ENCODE assay signal across 8 mouse cellular contexts in the genomic region with DNA sequence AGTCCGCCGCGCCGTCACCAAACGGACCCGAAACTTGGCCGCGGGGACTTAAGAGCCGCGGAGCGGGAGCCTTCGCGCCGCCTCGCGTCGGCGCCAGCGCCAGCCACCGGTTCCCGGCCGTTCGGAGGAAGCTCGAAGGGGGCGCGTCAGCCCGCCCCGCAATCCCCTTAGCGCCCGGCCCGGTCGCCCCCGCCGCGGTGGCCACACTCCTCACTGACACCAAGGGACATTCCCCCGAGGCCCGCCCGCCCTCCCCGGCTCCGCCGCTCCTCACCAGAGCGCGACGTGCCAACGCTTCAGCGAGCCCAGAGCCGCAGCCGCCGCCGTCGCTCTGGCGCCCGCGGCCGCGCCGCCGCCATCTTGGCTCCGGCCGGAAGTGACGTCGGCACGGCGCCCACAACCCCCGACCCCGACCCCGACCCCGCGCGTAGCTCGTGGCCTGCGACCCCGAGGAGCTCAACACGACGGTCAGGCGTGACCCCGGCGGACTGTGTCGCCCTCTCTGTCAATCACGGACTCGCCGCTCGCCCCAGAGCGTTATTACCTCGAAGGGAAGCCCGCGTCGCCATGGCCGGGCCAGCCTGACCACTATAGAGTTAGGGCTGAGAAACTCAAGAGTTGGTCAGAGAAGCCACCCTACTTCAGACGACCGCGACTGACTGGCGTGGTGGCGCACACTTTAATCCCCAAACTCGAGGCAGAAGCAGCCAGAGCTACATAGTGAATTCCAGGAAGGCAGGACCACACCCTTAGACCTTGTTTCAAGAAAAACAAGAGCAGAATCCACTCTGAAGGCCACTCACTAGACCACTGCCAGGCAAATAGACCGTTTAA. TPM values are rescaled to one million over a fixed set of nuclear protein-coding genes. Genes with fewer than 3 reads are reported as not detected.
DNase-seq lines count a peak whose midpoint lies in the region; ATAC-seq and TF ChIP-seq lines count a peak whose summit lies in the region.

A gene (minus strand): TSS at position 655 of the 834 bp plus-strand sequence.

- no peak for TF ChIP-seq CTCF in heart, postnatal 0 days (IDR thresholded peaks at IDR 0.05; ENCODE audit: low read depth)
- no peak for TF ChIP-seq CTCF in liver, embryonic 14.5 days (IDR thresholded peaks at IDR 0.05; ENCODE audit: low read depth)

- peak within 1 kb of the TSS; percentile 82 for H3K4me2 ChIP-seq in forebrain, embryonic 14.5 days (ENCODE audit: low read length)
- H3K4me2 ChIP-seq in heart, postnatal 0 days (ENCODE audit: low read depth, low read length) = peak within 1 kb of the TSS; percentile 93
- H3K4me2 ChIP-seq in liver, embryonic 14.5 days (ENCODE audit: low read depth) = peak within 1 kb of the TSS; percentile 85
- peak within 1 kb of the TSS; percentile 88 for H3K4me2 ChIP-seq in stomach, embryonic 14.5 days (replicated peaks; ENCODE audit: low read depth, low read length)

- peak; percentile 51 for DNase-seq in ES-CJ7 (ENCODE audit: low read depth, low spot score)
- peak; percentile 59 for DNase-seq in cerebellum, adult 11 months
- DNase-seq in forebrain, embryonic 14.5 days (ENCODE audit: low spot score) = peak; percentile 71
- DNase-seq in heart, postnatal 0 days (ENCODE audit: low spot score) = peak; percentile 18
- DNase-seq in kidney, postnatal 36 days = peak; percentile 50 to 82
- peak in 1 of 3 experiments; percentile 20 for DNase-seq in liver, embryonic 14.5 days (ENCODE audit: low read depth in 3 of 3, low spot score in 3 of 3)
- DNase-seq in neural tube, embryonic 10.5 days (ENCODE audit: extremely low spot score, low spot score) = peak; percentile 86

- H3K9me3 ChIP-seq in forebrain, embryonic 14.5 days (replicated peaks; ENCODE audit: control insufficient read depth, low read length) = no peaks in the 10 kb centered on the region
- no peaks in the 10 kb centered on the region for H3K9me3 ChIP-seq in heart, postnatal 0 days (replicated peaks; ENCODE audit: control insufficient read depth, low read length)
- H3K9me3 ChIP-seq in liver, embryonic 14.5 days (ENCODE audit: control insufficient read depth, low read length) = no peaks in the 10 kb centered on the region
- H3K9me3 ChIP-seq in stomach, embryonic 14.5 days (ENCODE audit: control insufficient read depth, low read depth, low read length) = no peaks in the 10 kb centered on the region

- H3K27ac ChIP-seq in forebrain, embryonic 14.5 days (ENCODE audit: low read depth, low read length) = peak within 1 kb of the TSS; percentile 93
- H3K27ac ChIP-seq in heart, postnatal 0 days (ENCODE audit: low read depth) = peak within 1 kb of the TSS; percentile 84
- peak within 1 kb of the TSS; percentile 24 for H3K27ac ChIP-seq in liver, embryonic 14.5 days
- H3K27ac ChIP-seq in stomach, embryonic 14.5 days (ENCODE audit: low read length) = peak within 1 kb of the TSS; percentile 84

- H3K4me3 ChIP-seq in forebrain, embryonic 14.5 days (ENCODE audit: low read depth, low read length) = peak within 1 kb of the TSS; percentile 80
- peak within 1 kb of the TSS; percentile 84 for H3K4me3 ChIP-seq in heart, postnatal 0 days (ENCODE audit: low read depth, low read length)
- peak within 1 kb of the TSS; percentile 62 to 95 for H3K4me3 ChIP-seq in liver, embryonic 14.5 days (ENCODE audit: insufficient read depth in 1 of 2, low read depth in 2 of 2, low read length in 2 of 2)
- peak within 1 kb of the TSS; percentile 75 for H3K4me3 ChIP-seq in stomach, embryonic 14.5 days (ENCODE audit: low read depth, low read length)

- ATAC-seq in forebrain, embryonic 14.5 days = peak; percentile 80
- peak; percentile 84 for ATAC-seq in heart, postnatal 0 days (ENCODE audit: insufficient read depth, low read depth)
- ATAC-seq in liver, embryonic 14.5 days (ENCODE audit: insufficient read depth) = peak; percentile 78
- ATAC-seq in stomach, embryonic 14.5 days (ENCODE audit: insufficient number of reproducible peaks, insufficient read depth, low FRiP score, low read depth) = peak; percentile 78

- 4% methylated on average over 74 of the region's 96 CpGs for WGBS in forebrain, embryonic 14.5 days
- 2% methylated on average over 77 of the region's 96 CpGs for WGBS in heart, postnatal 0 days
- under 1% methylated on average over 93 of the region's 96 CpGs for WGBS in liver, embryonic 14.5 days (ENCODE audit: insufficient replicate concordance)
- WGBS in stomach, embryonic 14.5 days = 2% methylated on average over 78 of the region's 96 CpGs

- H3K36me3 ChIP-seq in forebrain, embryonic 14.5 days (ENCODE audit: control insufficient read depth, insufficient read depth, low read length) = no peaks in the 10 kb centered on the region
- no peaks in the 10 kb centered on the region for H3K36me3 ChIP-seq in heart, postnatal 0 days (replicated peaks; ENCODE audit: control insufficient read depth, insufficient read depth, low read length)
- no peaks in the 10 kb centered on the region for H3K36me3 ChIP-seq in liver, embryonic 14.5 days (replicated peaks; ENCODE audit: control insufficient read depth, insufficient read depth, low read depth)
- H3K36me3 ChIP-seq in stomach, embryonic 14.5 days (ENCODE audit: control insufficient read depth, insufficient read depth, low read length) = no peaks in the 10 kb centered on the region

- peak within 1 kb of the TSS; percentile 91 for H3K9ac ChIP-seq in forebrain, embryonic 14.5 days (ENCODE audit: low read length)
- peak within 1 kb of the TSS; percentile 87 for H3K9ac ChIP-seq in heart, postnatal 0 days (replicated peaks; ENCODE audit: low read depth, low read length)
- peak within 1 kb of the TSS; percentile 62 for H3K9ac ChIP-seq in liver, embryonic 14.5 days (replicated peaks)
- peak within 1 kb of the TSS; percentile 90 for H3K9ac ChIP-seq in stomach, embryonic 14.5 days (replicated peaks; ENCODE audit: low read depth, low read length)

- H3K27me3 ChIP-seq in forebrain, embryonic 14.5 days (replicated peaks; ENCODE audit: control insufficient read depth, insufficient read depth, low read length) = no peaks in the 10 kb centered on the region
- H3K27me3 ChIP-seq in heart, postnatal 0 days (ENCODE audit: control insufficient read depth, insufficient read depth, low read length) = no peaks in the 10 kb centered on the region
- no peaks in the 10 kb centered on the region for H3K27me3 ChIP-seq in liver, embryonic 14.5 days (ENCODE audit: control insufficient read depth, insufficient read depth, low read length)
- no peaks in the 10 kb centered on the region for H3K27me3 ChIP-seq in stomach, embryonic 14.5 days (ENCODE audit: control insufficient read depth, insufficient read depth, low read length)

- H3K4me1 ChIP-seq in forebrain, embryonic 14.5 days (ENCODE audit: control insufficient read depth, insufficient read depth, low read length) = peaks cover 13% of the 10 kb centered on the region
- H3K4me1 ChIP-seq in heart, postnatal 0 days (ENCODE audit: control insufficient read depth, insufficient read depth) = peaks cover 5% of the 10 kb centered on the region; the same call in 1 of the 2 replicates
- H3K4me1 ChIP-seq in liver, embryonic 14.5 days (replicated peaks; ENCODE audit: control insufficient read depth in 2 of 2, insufficient read depth in 2 of 2, low read length in 1 of 2) = peaks cover 4 to 17% of the 10 kb centered on the region in 2 experiments; a peak in 3 of 4 replicates
- peaks cover 7% of the 10 kb centered on the region; the same call in 1 of the 2 replicates for H3K4me1 ChIP-seq in stomach, embryonic 14.5 days (ENCODE audit: control insufficient read depth, insufficient read depth, low read length)

- TF ChIP-seq EP300 in heart, postnatal 0 days (IDR thresholded peaks at IDR 0.05; ENCODE audit: low read depth) = no peak
- no peak for TF ChIP-seq EP300 in liver, embryonic 14.5 days (IDR thresholded peaks at IDR 0.05; ENCODE audit: low read depth)

RNA-seq across cellular contexts. Expression of the gene that starts here (rescaled TPM):
- 13.1 and 16.7 TPM in 2 replicates for polyA plus RNA-seq in forebrain, embryonic 14.5 days (2014; fragmentation: Nextera tagmentation; extraction: Ambion mirVana)
- 5.5 and 5.7 TPM in 2 replicates for total RNA-seq in heart, postnatal 0 days (2014; rRNA removed; ENCODE audit: low replicate concordance)
- polyA plus RNA-seq in heart, postnatal 0 days (2015; fragmentation: Nextera tagmentation; extraction: Ambion mirVana) = 5.2 and 5.8 TPM in 2 replicates
- polyA plus RNA-seq in liver, embryonic 14.5 days (2012; rRNA removed) = 3.3 and 3.6 TPM in 2 replicates
- polyA plus RNA-seq in liver, embryonic 14.5 days (2014; fragmentation: Nextera tagmentation; extraction: Ambion mirVana) = 2.7 TPM in 2 replicates
- 15.2 and 15.6 TPM in 2 replicates for polyA plus RNA-seq in stomach, embryonic 14.5 days (2014; fragmentation: Nextera tagmentation; extraction: Ambion mirVana)

Comparison
In these comparisons a context has a peak if more than half of its experiments do, and no peak if none do; other contexts are left out.
1. H3K27ac ChIP-seq: peak in every context shown above with its lines; median percentile 93 in forebrain, embryonic 14.5 days; 84 in heart, postnatal 0 days; 84 in stomach, embryonic 14.5 days; 24 in liver, embryonic 14.5 days.